Mouse (Mus musculus): ENCODE measurements around the gene Upf1. TPM values are rescaled to one million over a fixed set of nuclear protein-coding genes. Genes with fewer than 3 reads are reported as not detected.

Upf1 gene
- total RNA-seq, 2 experiments from 2014 or later = 59.2 to 66.3 TPM

- intact Hi-C loops (cut with DNase I) = no loop called here
- no peak for DNase-seq (ENCODE audit: low spot score in 2 of 2)
Measured at GRCm38 (mm10) chr8:70361484-70362032, 8.5 kb upstream of the Upf1 start.

- intact Hi-C loops (cut with DNase I) = no loop called here
- DNase-seq (ENCODE audit: low spot score in 2 of 2) = no peak
Measured at GRCm38 (mm10) chr8:70360769-70361168, 7.7 kb upstream of the Upf1 start.

- intact Hi-C loops (cut with DNase I) = no loop called here
- no peak for DNase-seq (ENCODE audit: low spot score in 2 of 2)
Measured at GRCm38 (mm10) chr8:70359411-70359810, 6.3 kb upstream of the Upf1 start.

- intact Hi-C loops (cut with DNase I) = no loop called here
- DNase-seq (ENCODE audit: low spot score in 2 of 2) = no peak
Measured at GRCm38 (mm10) chr8:70356111-70356510, 3.0 kb upstream of the Upf1 start.

- peak in 1 of 2 experiments; percentile 55 for DNase-seq (ENCODE audit: low spot score in 2 of 2)
- intact Hi-C loops (cut with DNase I) = loop anchor here (5.0 kb wide), 1 partner anchor 153 kb away; the partner anchor contains the start of gene Rex1bd
Measured at GRCm38 (mm10) chr8:70354004-70354403, 926 bp upstream of the Upf1 start.

- intact Hi-C loops (cut with DNase I) = loop anchor here (5.0 kb wide), 1 partner anchor 155 kb away; the partner anchor contains the start of gene Rex1bd
- no peak for DNase-seq (ENCODE audit: low spot score in 2 of 2)
Measured at GRCm38 (mm10) chr8:70352657-70353151, 374 bp downstream of the Upf1 start.

- intact Hi-C loops (cut with DNase I) = loop anchor here (5.0 kb wide), 1 partner anchor 155 kb away; the partner anchor contains the start of gene Rex1bd
- DNase-seq (ENCODE audit: low spot score in 2 of 2) = no peak
Measured at GRCm38 (mm10) chr8:70352000-70352384, 1.1 kb downstream of the Upf1 start.

- intact Hi-C loops (cut with DNase I) = loop anchor here (5.0 kb wide), 1 partner anchor 156 kb away; the partner anchor contains the start of gene Rex1bd
- peak in 1 of 2 experiments; percentile 53 for DNase-seq (ENCODE audit: low spot score in 2 of 2)
Measured at GRCm38 (mm10) chr8:70351035-70351999, 1.8 kb downstream of the Upf1 start.

GRCm38 (mm10) chr8:70347860-70348420 is 5.1 kb downstream of the Upf1 start:
- DNase-seq (ENCODE audit: low spot score in 2 of 2) = no peak
- intact Hi-C loops (cut with DNase I) = no loop called here

GRCm38 (mm10) chr8:70347443-70347842 is 5.6 kb downstream of the Upf1 start:
- no peak for DNase-seq (ENCODE audit: low spot score in 2 of 2)
- intact Hi-C loops (cut with DNase I) = no loop called here

- intact Hi-C loops (cut with DNase I) = no loop called here
- no peak for DNase-seq (ENCODE audit: low spot score in 2 of 2)
Measured at GRCm38 (mm10) chr8:70344279-70344678, 8.8 kb downstream of the Upf1 start.

- intact Hi-C loops (cut with DNase I) = no loop called here
- no peak for DNase-seq (ENCODE audit: low spot score in 2 of 2)
Measured at GRCm38 (mm10) chr8:70343696-70344095, 9.4 kb downstream of the Upf1 start.

GRCm38 (mm10) chr8:70343076-70343475 is 10.0 kb downstream of the Upf1 start:
- intact Hi-C loops (cut with DNase I) = no loop called here
- no peak for DNase-seq (ENCODE audit: low spot score in 2 of 2)

- DNase-seq (ENCODE audit: low spot score in 2 of 2) = no peak
- intact Hi-C loops (cut with DNase I) = no loop called here
Measured at GRCm38 (mm10) chr8:70342007-70342406, 11.1 kb downstream of the Upf1 start.

GRCm38 (mm10) chr8:70340659-70341058 is 12.4 kb downstream of the Upf1 start:
- intact Hi-C loops (cut with DNase I) = no loop called here
- peak in 1 of 2 experiments; percentile 4 for DNase-seq (ENCODE audit: low spot score in 2 of 2)

- intact Hi-C loops (cut with DNase I) = no loop called here
- DNase-seq (ENCODE audit: low spot score in 2 of 2) = no peak
Measured at GRCm38 (mm10) chr8:70338931-70339330, 14.1 kb downstream of the Upf1 start.

- intact Hi-C loops (cut with DNase I) = loop anchor here (5.0 kb wide), 1 partner anchor 174 kb away; the partner anchor contains the start of gene Rex1bd
- DNase-seq (ENCODE audit: low spot score in 2 of 2) = no peak
Measured at GRCm38 (mm10) chr8:70332878-70333202, 20.2 kb downstream of the Upf1 start.

GRCm38 (mm10) chr8:70332070-70332877 is 20.8 kb downstream of the Upf1 start:
- DNase-seq (ENCODE audit: low spot score in 2 of 2) = peak; percentile 76 to 79
- intact Hi-C loops (cut with DNase I) = loop anchor here (5.0 kb wide), 1 partner anchor 175 kb away; the partner anchor contains the start of gene Rex1bd

GRCm38 (mm10) chr8:70331526-70331925 is 21.6 kb downstream of the Upf1 start:
- peak in 1 of 2 experiments; percentile 41 for DNase-seq (ENCODE audit: low spot score in 2 of 2)
- intact Hi-C loops (cut with DNase I) = loop anchor here (5.0 kb wide), 1 partner anchor 176 kb away; the partner anchor contains the start of gene Rex1bd
